15 mouse cellular contexts compared by ENCODE assay signal in the genomic region with DNA sequence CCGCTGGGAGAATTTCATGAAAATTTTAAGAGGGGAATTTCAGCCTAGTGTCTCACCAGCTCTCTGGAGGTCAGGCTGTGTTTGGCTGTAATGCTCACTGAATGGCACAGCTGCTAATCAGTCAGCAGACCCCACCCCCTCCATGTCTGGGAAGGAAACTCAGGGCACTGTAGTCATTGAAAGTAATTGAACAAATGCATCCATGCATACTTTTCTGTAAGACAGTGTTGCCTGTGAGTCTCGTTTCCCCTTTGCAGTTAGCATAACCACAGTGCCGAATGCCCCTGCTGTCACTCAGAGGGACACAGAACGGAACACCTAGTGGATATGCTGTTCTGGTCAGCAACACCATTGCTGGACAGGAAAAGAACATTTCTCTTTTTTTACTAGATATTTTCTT.
DNase-seq lines count a peak whose midpoint lies in the region; ATAC-seq and TF ChIP-seq lines count a peak whose summit lies in the region.
"Had no signal": no experiment of that assay in that cellular context is flagged by ENCODE, and none has a peak within 500 bp of the region (broad histone marks: within the 10 kb centered on the region; RNA-seq: fewer than 3 reads in every experiment).

No protein-coding gene starts in this region.

- H3K9me3 ChIP-seq in hindbrain, embryonic 10.5 days: no peaks in the 10 kb centered on the region
- H3K9me3 ChIP-seq in hindbrain, embryonic 16.5 days (ENCODE audit: control insufficient read depth, low read length): no peaks in the 10 kb centered on the region
- H3K9me3 ChIP-seq in CH12.LX (replicated peaks; ENCODE audit: low read length): no peaks in the 10 kb centered on the region
- no peaks in the 10 kb centered on the region for H3K9me3 ChIP-seq in forebrain, embryonic 11.5 days (ENCODE audit: control insufficient read depth, low read length)
- no peaks in the 10 kb centered on the region for H3K9me3 ChIP-seq in hindbrain, embryonic 12.5 days (replicated peaks)
- H3K9me3 ChIP-seq in intestine, embryonic 15.5 days: no peaks in the 10 kb centered on the region
- H3K9me3 ChIP-seq: limb, embryonic 15.5 days had no signal

- no peak overlapping the region for H3K27ac ChIP-seq in hindbrain, embryonic 10.5 days
- H3K27ac ChIP-seq in hindbrain, embryonic 16.5 days (ENCODE audit: low read depth, low read length): no peak overlapping the region
- H3K27ac ChIP-seq in CH12.LX (ENCODE audit: insufficient read depth, low read depth): no peak overlapping the region
- no peak overlapping the region for H3K27ac ChIP-seq in forebrain, embryonic 11.5 days (ENCODE audit: low read depth, low read length)
- peak overlapping the region; percentile 13; the same call in 1 of the 2 replicates for H3K27ac ChIP-seq in hindbrain, embryonic 12.5 days
- H3K27ac ChIP-seq in intestine, embryonic 15.5 days: no peak overlapping the region

- no peaks in the 10 kb centered on the region for H3K27me3 ChIP-seq in hindbrain, embryonic 10.5 days (ENCODE audit: insufficient read depth, poor library complexity, severe bottlenecking)
- no peaks in the 10 kb centered on the region for H3K27me3 ChIP-seq in hindbrain, embryonic 16.5 days (replicated peaks; ENCODE audit: control insufficient read depth, insufficient read depth, low read length)
- H3K27me3 ChIP-seq in CH12.LX (replicated peaks): no peaks in the 10 kb centered on the region
- H3K27me3 ChIP-seq in forebrain, embryonic 11.5 days (ENCODE audit: control insufficient read depth, insufficient read depth, low read length): no peaks in the 10 kb centered on the region
- no peaks in the 10 kb centered on the region for H3K27me3 ChIP-seq in hindbrain, embryonic 12.5 days
- no peaks in the 10 kb centered on the region for H3K27me3 ChIP-seq in intestine, embryonic 15.5 days (replicated peaks)
- H3K27me3 ChIP-seq: limb, embryonic 15.5 days had no signal

- TF ChIP-seq CTCF in CH12.LX (conservative IDR thresholded peaks at IDR 0.05 in 1 of 2, IDR thresholded peaks at IDR 0.05 in 1 of 2; ENCODE audit: low read depth in 2 of 2, low read length in 2 of 2): no peak

- no peak overlapping the region for H3K9ac ChIP-seq in hindbrain, embryonic 16.5 days (ENCODE audit: low read depth, low read length)
- H3K9ac ChIP-seq in CH12.LX (ENCODE audit: insufficient read depth, low read depth): no peak overlapping the region
- H3K9ac ChIP-seq in forebrain, embryonic 11.5 days (ENCODE audit: low read length): no peak overlapping the region
- no peak overlapping the region for H3K9ac ChIP-seq in hindbrain, embryonic 12.5 days
- H3K9ac ChIP-seq in intestine, embryonic 15.5 days: no peak overlapping the region
- H3K9ac ChIP-seq: limb, embryonic 15.5 days had no signal

- no peak for TF ChIP-seq RAD21 in CH12.LX (IDR thresholded peaks at IDR 0.05; ENCODE audit: low read depth, low read length)

- intact Hi-C loops in heart, postnatal 25 days (cut with DNase I): no loop called here

- H3K4me1 ChIP-seq in hindbrain, embryonic 10.5 days (replicated peaks): peaks cover 29% of the 10 kb centered on the region
- H3K4me1 ChIP-seq in hindbrain, embryonic 16.5 days (ENCODE audit: control insufficient read depth, insufficient read depth, low read depth, low read length): peaks cover 4% of the 10 kb centered on the region
- peaks cover 0 to 23% of the 10 kb centered on the region in 2 experiments; a peak in 2 of 4 replicates for H3K4me1 ChIP-seq in CH12.LX (ENCODE audit: control insufficient read depth in 1 of 2, insufficient read depth in 2 of 2)
- H3K4me1 ChIP-seq in forebrain, embryonic 11.5 days (replicated peaks; ENCODE audit: control insufficient read depth, insufficient read depth, low read length): peaks cover 4% of the 10 kb centered on the region; the same call in 1 of the 2 replicates
- H3K4me1 ChIP-seq in hindbrain, embryonic 12.5 days: peaks cover 25% of the 10 kb centered on the region
- H3K4me1 ChIP-seq in intestine, embryonic 15.5 days (replicated peaks): no peaks in the 10 kb centered on the region

- no peak overlapping the region for H3K4me3 ChIP-seq in hindbrain, embryonic 10.5 days
- no peak overlapping the region for H3K4me3 ChIP-seq in hindbrain, embryonic 16.5 days (ENCODE audit: low read length)
- H3K4me3 ChIP-seq in CH12.LX (replicated peaks in 1 of 3; ENCODE audit: low read depth in 2 of 3, low read length in 2 of 3, poor library complexity in 1 of 3): no peak overlapping the region
- no peak overlapping the region for H3K4me3 ChIP-seq in forebrain, embryonic 11.5 days (ENCODE audit: low read depth, low read length)
- no peak overlapping the region for H3K4me3 ChIP-seq in hindbrain, embryonic 12.5 days
- no peak overlapping the region for H3K4me3 ChIP-seq in intestine, embryonic 15.5 days (replicated peaks)
- H3K4me3 ChIP-seq: limb, embryonic 15.5 days had no signal

- H3K79me2 ChIP-seq in CH12.LX (replicated peaks; ENCODE audit: control insufficient read depth, extremely low read depth, insufficient read depth, poor library complexity, severe bottlenecking): no peaks in the 10 kb centered on the region

- H3K36me3 ChIP-seq in hindbrain, embryonic 10.5 days: no peaks in the 10 kb centered on the region
- no peaks in the 10 kb centered on the region for H3K36me3 ChIP-seq in hindbrain, embryonic 16.5 days (ENCODE audit: control insufficient read depth, insufficient read depth, low read length)
- no peaks in the 10 kb centered on the region for H3K36me3 ChIP-seq in CH12.LX (replicated peaks in 1 of 2; ENCODE audit: control insufficient read depth in 1 of 2, insufficient read depth in 1 of 2, low read length in 1 of 2)
- H3K36me3 ChIP-seq in forebrain, embryonic 11.5 days (ENCODE audit: control insufficient read depth, insufficient read depth, low read length): no peaks in the 10 kb centered on the region
- no peaks in the 10 kb centered on the region for H3K36me3 ChIP-seq in hindbrain, embryonic 12.5 days
- H3K36me3 ChIP-seq in intestine, embryonic 15.5 days: no peaks in the 10 kb centered on the region
- H3K36me3 ChIP-seq: limb, embryonic 15.5 days had no signal

- in situ Hi-C loops in CH12.LX (cut with MboI; ENCODE audit: low pct_ligation_motif_present, low pct_unique_long_range_greater_than_20kb, low sequenced_read_pairs): no loop called here

- no peak overlapping the region for H3K4me2 ChIP-seq in hindbrain, embryonic 16.5 days (ENCODE audit: low read length)
- no peak overlapping the region for H3K4me2 ChIP-seq in CH12.LX (ENCODE audit: insufficient read depth, low read depth, poor library complexity, severe bottlenecking)
- no peak overlapping the region for H3K4me2 ChIP-seq in forebrain, embryonic 11.5 days (ENCODE audit: low read depth, low read length, severe bottlenecking)
- H3K4me2 ChIP-seq in hindbrain, embryonic 12.5 days (replicated peaks): no peak overlapping the region
- no peak overlapping the region for H3K4me2 ChIP-seq in intestine, embryonic 15.5 days (replicated peaks)
- H3K4me2 ChIP-seq: limb, embryonic 15.5 days had no signal

- WGBS in hindbrain, embryonic 10.5 days: 49% methylated on average over 4 of the region's 4 CpGs
- WGBS in hindbrain, embryonic 16.5 days: 24% methylated on average over 4 of the region's 4 CpGs
- 36% methylated on average over 4 of the region's 4 CpGs for WGBS in forebrain, embryonic 11.5 days
- 42% methylated on average over 4 of the region's 4 CpGs for WGBS in hindbrain, embryonic 12.5 days
- WGBS in intestine, embryonic 15.5 days: 66% methylated on average over 4 of the region's 4 CpGs

- DNase-seq in hindbrain, embryonic 10.5 days (ENCODE audit: low spot score): peak; percentile 20
- peak; percentile 55 for DNase-seq in CH12.LX (ENCODE audit: extremely low read depth)
- DNase-seq in forebrain, embryonic 11.5 days (ENCODE audit: low spot score): peak; percentile 64
- no peak for DNase-seq in heart, postnatal 25 days (ENCODE audit: low spot score)
- DNase-seq in gastrocnemius, postnatal 25 days: no peak
- DNase-seq: adrenal gland, postnatal 14 days; cerebellum, adult 2 months; gastrocnemius, postnatal 10 days; kidney, adult 9 months; kidney, postnatal 36 days; lung, postnatal 14 days had no signal

- dilution Hi-C loops in CH12.LX (cut with MboI; ENCODE audit: extremely low pct_ligation_motif_present, extremely low pct_unique_long_range_greater_than_20kb, low sequenced_read_pairs): no loop called here

- ATAC-seq in hindbrain, embryonic 16.5 days: no peak
- ATAC-seq in forebrain, embryonic 11.5 days (replicated peaks; ENCODE audit: low FRiP score): peak; percentile 79
- ATAC-seq in hindbrain, embryonic 12.5 days (ENCODE audit: low FRiP score): peak; percentile 85
- ATAC-seq in intestine, embryonic 15.5 days: no peak

- no peak for TF ChIP-seq POLR2A in CH12.LX (IDR thresholded peaks at IDR 0.05; ENCODE audit: low read depth, low read length)

- TF ChIP-seq EP300 in CH12.LX (IDR thresholded peaks at IDR 0.05; ENCODE audit: low read length): no peak

TF ChIP-seq in CH12.LX, 34 proteins besides CTCF, POLR2A, EP300 and RAD21:
- no peak for TF ChIP-seq GABPA (IDR thresholded peaks at IDR 0.05; ENCODE audit: insufficient replicate concordance, low read depth, low read length)
- no peak for TF ChIP-seq IRF4 (IDR thresholded peaks at IDR 0.05; ENCODE audit: low read depth, low read length)
- no peak for TF ChIP-seq ZC3H11A (IDR thresholded peaks at IDR 0.05; ENCODE audit: low read depth, low read length)
- no peak for TF ChIP-seq ZNF384 (IDR thresholded peaks at IDR 0.05; ENCODE audit: low read depth, low read length)
- TF ChIP-seq MAX (IDR thresholded peaks at IDR 0.05; ENCODE audit: low read length): no peak
- TF ChIP-seq ETS1 (conservative IDR thresholded peaks at IDR 0.05; ENCODE audit: low read depth, low read length): no peak
- TF ChIP-seq ZMIZ1 (IDR thresholded peaks at IDR 0.05; ENCODE audit: low read depth, low read length): no peak
- no peak for TF ChIP-seq UBTF (IDR thresholded peaks at IDR 0.05; ENCODE audit: low read depth, low read length)
- no peak for TF ChIP-seq MXI1 (IDR thresholded peaks at IDR 0.05; ENCODE audit: low read depth, low read length)
- TF ChIP-seq NELFE (IDR thresholded peaks at IDR 0.05; ENCODE audit: low read depth, low read length): no peak
- no peak for TF ChIP-seq PAX5 (IDR thresholded peaks at IDR 0.05; ENCODE audit: low read length)
- no peak for TF ChIP-seq BHLHE40 (IDR thresholded peaks at IDR 0.05; ENCODE audit: low read depth, low read length)
- no peak for TF ChIP-seq ELF1 (IDR thresholded peaks at IDR 0.05; ENCODE audit: low read depth, low read length)
- TF ChIP-seq MAZ (IDR thresholded peaks at IDR 0.05; ENCODE audit: low read depth, low read length): no peak
- TF ChIP-seq POLR2AphosphoS2 (IDR thresholded peaks at IDR 0.05; ENCODE audit: low read depth, low read length): no peak
- TF ChIP-seq MAFK (IDR thresholded peaks at IDR 0.05; ENCODE audit: insufficient replicate concordance, low read length): no peak
TF ChIP-seq in CH12.LX: peak in this region for 0.

Comparison
In these comparisons a context has a peak if more than half of its experiments do, and no peak if none do; other contexts are left out.
1. ATAC-seq: peak in forebrain, embryonic 11.5 days (single experiment) and hindbrain, embryonic 12.5 days (single experiment); none in hindbrain, embryonic 16.5 days (single experiment) and intestine, embryonic 15.5 days (single experiment).
2. DNase-seq: peak in hindbrain, embryonic 10.5 days (single experiment), CH12.LX (single experiment) and forebrain, embryonic 11.5 days (single experiment); none in heart, postnatal 25 days (single experiment) and gastrocnemius, postnatal 25 days (single experiment).